Mouse (Mus musculus): ENCODE results near the gene Rab5a.
"Not testable (repeated sequence)": the region's sequence is repeated elsewhere in the genome, so short reads cannot be mapped to it uniquely, and the experiment has no call there.

Gene Rab5a

GRCm38 (mm10) chr17:53478858-53479603 is at the start of gene Rab5a:
Gene Rab5a, plus strand, starts transcription at chr17:53479234.
- DNase-seq (ENCODE audit: low spot score in 2 of 2): peak; percentile 98 to 99

- DNase-seq (ENCODE audit: low spot score in 2 of 2): no peak
Measured at GRCm38 (mm10) chr17:53456152-53456551, 22.9 kb upstream of the Rab5a start.

GRCm38 (mm10) chr17:53456742-53457141 is 22.3 kb upstream of the Rab5a start:
- no peak for DNase-seq (ENCODE audit: low spot score in 2 of 2)

GRCm38 (mm10) chr17:53462603-53463495 is 16.2 kb upstream of the Rab5a start, which contains the start of gene Efhb:
Gene Efhb, minus strand, starts transcription at chr17:53463321.
- peak; percentile 28 to 42 for DNase-seq (ENCODE audit: low spot score in 2 of 2)

GRCm38 (mm10) chr17:53463496-53463840 is 15.6 kb upstream of the Rab5a start:
- no peak for DNase-seq (ENCODE audit: low spot score in 2 of 2)

- no peak for DNase-seq (ENCODE audit: low spot score in 2 of 2)
Measured at GRCm38 (mm10) chr17:53465569-53465968, 13.5 kb upstream of the Rab5a start.

- no peak for DNase-seq (ENCODE audit: low spot score in 2 of 2)
Measured at GRCm38 (mm10) chr17:53468697-53469096, 10.3 kb upstream of the Rab5a start.

- no peak for DNase-seq (ENCODE audit: low spot score in 2 of 2)
Measured at GRCm38 (mm10) chr17:53478066-53478857, 772 bp upstream of the Rab5a start.

GRCm38 (mm10) chr17:53479604-53480041 is 589 bp downstream of the Rab5a start:
- DNase-seq (ENCODE audit: low spot score in 2 of 2): peak; percentile 38 to 52

GRCm38 (mm10) chr17:53480433-53480832 is 1.4 kb downstream of the Rab5a start:
- no peak for DNase-seq (ENCODE audit: low spot score in 2 of 2)

GRCm38 (mm10) chr17:53488291-53489006 is 9.4 kb downstream of the Rab5a start:
- DNase-seq (ENCODE audit: low spot score in 2 of 2): no peak

GRCm38 (mm10) chr17:53489007-53489378 is 10.0 kb downstream of the Rab5a start:
- no peak for DNase-seq (ENCODE audit: low spot score in 2 of 2)

- DNase-seq (ENCODE audit: low spot score in 2 of 2): no peak
Measured at GRCm38 (mm10) chr17:53502966-53503365, 23.9 kb downstream of the Rab5a start.

GRCm38 (mm10) chr17:53512311-53512951 is 33.4 kb downstream of the Rab5a start:
- no peak for DNase-seq (ENCODE audit: low spot score in 2 of 2)

- DNase-seq (ENCODE audit: low spot score in 2 of 2): no peak
Measured at GRCm38 (mm10) chr17:53519364-53519763, 40.3 kb downstream of the Rab5a start.

GRCm38 (mm10) chr17:53520509-53520908 is 41.5 kb downstream of the Rab5a start:
- DNase-seq (ENCODE audit: low spot score in 2 of 2): no peak

GRCm38 (mm10) chr17:53528034-53528433 is 49.0 kb downstream of the Rab5a start:
- no peak for DNase-seq (ENCODE audit: low spot score in 2 of 2)

GRCm38 (mm10) chr17:53531160-53531559 is 52.1 kb downstream of the Rab5a start:
- DNase-seq (ENCODE audit: low spot score in 2 of 2): no peak

- no peak for DNase-seq (ENCODE audit: low spot score in 2 of 2)
Measured at GRCm38 (mm10) chr17:53532425-53532824, 53.4 kb downstream of the Rab5a start.

GRCm38 (mm10) chr17:53539351-53539750 is 60.3 kb downstream of the Rab5a start, which contains the start of gene Pp2d1:
Gene Pp2d1, minus strand, starts transcription at chr17:53539451.
- not testable (repeated sequence) for DNase-seq (ENCODE audit: low spot score in 2 of 2)

- no peak for DNase-seq (ENCODE audit: low spot score in 2 of 2)
Measured at GRCm38 (mm10) chr17:53542536-53542935, 63.5 kb downstream of the Rab5a start.
